Mouse (Mus musculus) retina, postnatal 7 days (tissue): ENCODE data around the gene Sh2d6.
"Not testable (repeated sequence)": the region's sequence is repeated elsewhere in the genome, so short reads cannot be mapped to it uniquely, and the experiment has no call there.

Experiments
- DNase-seq: peaks from one replicate; pipeline ENCODE4 v3.0.0-alpha.2; 2012; ENCODE audit warnings: low read depth, low spot score

Sh2d6 gene

GRCm38 (mm10) chr6:72535165-72535564 is 13.7 kb upstream of the Sh2d6 start:
- DNase-seq, result peak; percentile 59

GRCm38 (mm10) chr6:72534035-72534809 is 12.7 kb upstream of the Sh2d6 start:
- peak; percentile 73 for DNase-seq

- not testable (repeated sequence) for DNase-seq
Measured at GRCm38 (mm10) chr6:72533555-72533954, 12.0 kb upstream of the Sh2d6 start.

- DNase-seq, result no peak
Measured at GRCm38 (mm10) chr6:72532580-72532979, 11.1 kb upstream of the Sh2d6 start.

- no peak for DNase-seq
Measured at GRCm38 (mm10) chr6:72528410-72529151, 7.1 kb upstream of the Sh2d6 start.

- DNase-seq, result no peak
Measured at GRCm38 (mm10) chr6:72527070-72527469, 5.6 kb upstream of the Sh2d6 start.

GRCm38 (mm10) chr6:72524160-72524559 is 2.7 kb upstream of the Sh2d6 start:
- DNase-seq, result no peak

GRCm38 (mm10) chr6:72523222-72523621 is 1.7 kb upstream of the Sh2d6 start:
- no peak for DNase-seq

GRCm38 (mm10) chr6:72522288-72522687 is 781 bp upstream of the Sh2d6 start:
- DNase-seq, result no peak

GRCm38 (mm10) chr6:72520904-72521303 is 603 bp downstream of the Sh2d6 start:
- no peak for DNase-seq

- DNase-seq, result peak; percentile 46
Measured at GRCm38 (mm10) chr6:72519892-72520663, 1.4 kb downstream of the Sh2d6 start.

- no peak for DNase-seq
Measured at GRCm38 (mm10) chr6:72519303-72519702, 2.2 kb downstream of the Sh2d6 start.

GRCm38 (mm10) chr6:72518842-72519241 is 2.7 kb downstream of the Sh2d6 start:
- DNase-seq, result no peak

GRCm38 (mm10) chr6:72515644-72516043 is 5.9 kb downstream of the Sh2d6 start:
- no peak for DNase-seq

GRCm38 (mm10) chr6:72513071-72513440 is 8.5 kb downstream of the Sh2d6 start:
- no peak for DNase-seq

GRCm38 (mm10) chr6:72512386-72513070 is 9.0 kb downstream of the Sh2d6 start:
- peak; percentile 77 for DNase-seq

GRCm38 (mm10) chr6:72510686-72511421 is 10.7 kb downstream of the Sh2d6 start:
- no peak for DNase-seq

GRCm38 (mm10) chr6:72509872-72510435 is 11.6 kb downstream of the Sh2d6 start:
- no peak for DNase-seq

GRCm38 (mm10) chr6:72508596-72508995 is 12.9 kb downstream of the Sh2d6 start:
- no peak for DNase-seq

GRCm38 (mm10) chr6:72506104-72506503 is 15.4 kb downstream of the Sh2d6 start:
- DNase-seq, result no peak

- DNase-seq, result no peak
Measured at GRCm38 (mm10) chr6:72503939-72504338, 17.6 kb downstream of the Sh2d6 start.
